24 mouse cellular contexts compared by ENCODE assay signal in the genomic region with DNA sequence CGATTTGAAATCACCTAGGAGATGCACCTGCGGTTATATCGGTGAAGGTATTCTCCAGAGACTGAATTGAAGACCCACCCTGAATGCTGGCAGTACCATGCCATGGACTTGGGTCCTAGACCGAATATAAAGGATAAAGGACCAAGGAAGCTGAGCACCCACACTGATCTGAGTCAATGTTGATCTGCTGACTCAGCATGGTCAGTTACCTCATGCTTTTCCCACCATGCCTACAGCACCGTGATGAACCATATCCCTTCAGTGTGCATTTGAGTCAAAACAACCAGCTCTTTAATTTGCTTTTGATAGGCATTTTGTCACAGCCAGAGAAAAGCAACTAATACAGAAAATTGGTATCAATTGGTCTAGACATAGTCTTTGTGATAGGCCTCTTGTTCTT.
DNase-seq lines count a peak whose midpoint lies in the region; ATAC-seq and TF ChIP-seq lines count a peak whose summit lies in the region.
"Had no signal": no experiment of that assay in that cellular context is flagged by ENCODE, and none has a peak within 500 bp of the region (broad histone marks: within the 10 kb centered on the region; RNA-seq: fewer than 3 reads in every experiment).

No protein-coding gene starts in this region.

- 91% methylated on average over 5 of the region's 5 CpGs for WGBS in intestine, embryonic 14.5 days
- 97% methylated on average over 5 of the region's 5 CpGs for WGBS in intestine, postnatal 0 days

- no peak for ATAC-seq in intestine, embryonic 14.5 days (replicated peaks; ENCODE audit: low FRiP score, low TSS enrichment, low read depth)
- no peak for ATAC-seq in intestine, postnatal 0 days
- ATAC-seq: CD4-positive, CD25-positive, alpha-beta regulatory T cell, adult 4 months; forebrain, embryonic 14.5 days; forebrain, embryonic 16.5 days had no signal

- peak; percentile 12 for DNase-seq in intestine, embryonic 14.5 days (ENCODE audit: low spot score)
- DNase-seq in CH12.LX (ENCODE audit: extremely low read depth), result no peak
- DNase-seq in MEL (ENCODE audit: low read depth, low spot score), result no peak
- no peak for DNase-seq in cerebellum, adult 11-12 months
- DNase-seq: adrenal gland, adult 2 months; adrenal gland, postnatal 10 days; adrenal gland, postnatal 25 days; B cell, adult 2 months; cerebellum, adult 11 months; cerebellum, adult 2 months; cerebellum, adult 9-11 months; cerebellum, postnatal 14 days; cerebellum, postnatal 36 days; embryo, embryonic 11 days had no signal

- no peaks in the 10 kb centered on the region for H3K79me2 ChIP-seq in CH12.LX (replicated peaks; ENCODE audit: control insufficient read depth, extremely low read depth, insufficient read depth, poor library complexity, severe bottlenecking)
- H3K79me2 ChIP-seq in MEL (ENCODE audit: control insufficient read depth, insufficient read depth, low read length, poor library complexity), result no peaks in the 10 kb centered on the region

- no peak for TF ChIP-seq POLR2A in CH12.LX (IDR thresholded peaks at IDR 0.05; ENCODE audit: low read depth, low read length)
- no peak for TF ChIP-seq POLR2A in MEL (IDR thresholded peaks at IDR 0.05; ENCODE audit: control insufficient read depth in 1 of 2, insufficient read depth in 1 of 2, low read depth in 1 of 2, low read length in 2 of 2, poor library complexity in 1 of 2)

- in situ Hi-C loops in CH12.LX (cut with MboI; ENCODE audit: low pct_ligation_motif_present, low pct_unique_long_range_greater_than_20kb, low sequenced_read_pairs), result no loop called here

- H3K4me1 ChIP-seq in intestine, embryonic 14.5 days (replicated peaks; ENCODE audit: control insufficient read depth, insufficient read depth, low read length), result no peaks in the 10 kb centered on the region
- no peaks in the 10 kb centered on the region for H3K4me1 ChIP-seq in intestine, postnatal 0 days (replicated peaks; ENCODE audit: control insufficient read depth, insufficient read depth, low read length)
- H3K4me1 ChIP-seq in CH12.LX (ENCODE audit: control insufficient read depth in 1 of 2, insufficient read depth in 2 of 2) (no peaks in the 10 kb centered on the region), MEL (ENCODE audit: control insufficient read depth in 1 of 2, insufficient read depth in 2 of 2, low read length in 2 of 2) (no peaks in the 10 kb centered on the region)
- H3K4me1 ChIP-seq: embryonic facial prominence, embryonic 13.5 days; embryonic facial prominence, embryonic 15.5 days; forebrain, embryonic 10.5 days; forebrain, embryonic 12.5 days had no signal

- no peaks in the 10 kb centered on the region for H3K27me3 ChIP-seq in intestine, embryonic 14.5 days (replicated peaks; ENCODE audit: control insufficient read depth, insufficient read depth, low read length)
- no peaks in the 10 kb centered on the region for H3K27me3 ChIP-seq in intestine, postnatal 0 days (replicated peaks; ENCODE audit: control insufficient read depth, insufficient read depth, low read length)
- H3K27me3 ChIP-seq in CH12.LX (replicated peaks) (no peaks in the 10 kb centered on the region), MEL (ENCODE audit: control insufficient read depth in 1 of 2, insufficient read depth in 2 of 2, low read length in 2 of 2) (no peaks in the 10 kb centered on the region)
- H3K27me3 ChIP-seq: embryonic facial prominence, embryonic 13.5 days; embryonic facial prominence, embryonic 15.5 days; forebrain, embryonic 12.5 days had no signal

- TF ChIP-seq EP300 in CH12.LX (IDR thresholded peaks at IDR 0.05; ENCODE audit: low read length) (no peak), MEL (IDR thresholded peaks at IDR 0.05; ENCODE audit: low read depth in 1 of 2, low read length in 2 of 2) (no peak)

- dilution Hi-C loops in CH12.LX (cut with MboI; ENCODE audit: extremely low pct_ligation_motif_present, extremely low pct_unique_long_range_greater_than_20kb, low sequenced_read_pairs), result no loop called here

- H3K27ac ChIP-seq in intestine, embryonic 14.5 days (ENCODE audit: low read depth), result no peak overlapping the region
- H3K27ac ChIP-seq in intestine, postnatal 0 days (ENCODE audit: low read depth, low read length), result no peak overlapping the region
- H3K27ac ChIP-seq in CH12.LX (ENCODE audit: insufficient read depth, low read depth), result no peak overlapping the region
- no peak overlapping the region for H3K27ac ChIP-seq in MEL (ENCODE audit: control insufficient read depth, low read depth, low read length)
- H3K27ac ChIP-seq: embryonic facial prominence, embryonic 13.5 days; embryonic facial prominence, embryonic 15.5 days; forebrain, embryonic 10.5 days; forebrain, embryonic 12.5 days had no signal

- no peak overlapping the region for H3K4me3 ChIP-seq in intestine, embryonic 14.5 days (ENCODE audit: low read depth, low read length)
- H3K4me3 ChIP-seq in intestine, postnatal 0 days (ENCODE audit: low read depth, low read length), result no peak overlapping the region
- no peak overlapping the region for H3K4me3 ChIP-seq in CH12.LX (replicated peaks in 1 of 3; ENCODE audit: low read depth in 2 of 3, low read length in 2 of 3, poor library complexity in 1 of 3)
- no peak overlapping the region for H3K4me3 ChIP-seq in MEL (ENCODE audit: control insufficient read depth in 1 of 2, insufficient read depth in 1 of 2, low read depth in 2 of 2, low read length in 2 of 2)
- H3K4me3 ChIP-seq: embryonic facial prominence, embryonic 13.5 days; embryonic facial prominence, embryonic 15.5 days; erythroblast, embryonic 14.5 days; forebrain, embryonic 10.5 days; forebrain, embryonic 12.5 days had no signal

- no peaks in the 10 kb centered on the region for H3K9me3 ChIP-seq in intestine, embryonic 14.5 days (ENCODE audit: control insufficient read depth, low read length)
- no peaks in the 10 kb centered on the region for H3K9me3 ChIP-seq in intestine, postnatal 0 days (ENCODE audit: control insufficient read depth)
- no peaks in the 10 kb centered on the region for H3K9me3 ChIP-seq in CH12.LX (replicated peaks; ENCODE audit: low read length)
- no peaks in the 10 kb centered on the region for H3K9me3 ChIP-seq in MEL (replicated peaks; ENCODE audit: insufficient read depth, low read length)
- H3K9me3 ChIP-seq: embryonic facial prominence, embryonic 13.5 days; embryonic facial prominence, embryonic 15.5 days; forebrain, embryonic 10.5 days; forebrain, embryonic 12.5 days; G1E had no signal

- H3K9ac ChIP-seq in intestine, embryonic 14.5 days (ENCODE audit: low read length), result no peak overlapping the region
- H3K9ac ChIP-seq in intestine, postnatal 0 days (ENCODE audit: low read depth, low read length), result no peak overlapping the region
- no peak overlapping the region for H3K9ac ChIP-seq in CH12.LX (ENCODE audit: insufficient read depth, low read depth)
- no peak overlapping the region for H3K9ac ChIP-seq in MEL (ENCODE audit: control insufficient read depth, low read depth, low read length, poor library complexity, severe bottlenecking)
- H3K9ac ChIP-seq: embryonic facial prominence, embryonic 13.5 days; embryonic facial prominence, embryonic 15.5 days; forebrain, embryonic 12.5 days had no signal

- TF ChIP-seq CTCF in intestine, postnatal 0 days (IDR thresholded peaks at IDR 0.05; ENCODE audit: low read depth), result no peak
- TF ChIP-seq CTCF in CH12.LX (conservative IDR thresholded peaks at IDR 0.05 in 1 of 2, IDR thresholded peaks at IDR 0.05 in 1 of 2; ENCODE audit: low read depth in 2 of 2, low read length in 2 of 2) (no peak), MEL (IDR thresholded peaks at IDR 0.05 in 2 of 3, conservative IDR thresholded peaks at IDR 0.05 in 1 of 3; ENCODE audit: control insufficient read depth in 1 of 3, insufficient read depth in 1 of 3, low read depth in 2 of 3, low read length in 3 of 3, poor library complexity in 1 of 3, severe bottlenecking in 1 of 3) (no peak)

- H3K4me2 ChIP-seq in intestine, embryonic 14.5 days (ENCODE audit: low read length), result no peak overlapping the region
- no peak overlapping the region for H3K4me2 ChIP-seq in intestine, postnatal 0 days (replicated peaks; ENCODE audit: low read depth)
- no peak overlapping the region for H3K4me2 ChIP-seq in CH12.LX (ENCODE audit: insufficient read depth, low read depth, poor library complexity, severe bottlenecking)
- H3K4me2 ChIP-seq: embryonic facial prominence, embryonic 13.5 days; embryonic facial prominence, embryonic 15.5 days; forebrain, embryonic 12.5 days had no signal

- TF ChIP-seq RAD21 in CH12.LX (IDR thresholded peaks at IDR 0.05; ENCODE audit: low read depth, low read length) (no peak), MEL (IDR thresholded peaks at IDR 0.05; ENCODE audit: low read depth, low read length) (no peak)

- peaks cover 14% of the 10 kb centered on the region; the same call in 1 of the 2 replicates for H3K36me3 ChIP-seq in intestine, embryonic 14.5 days (ENCODE audit: control insufficient read depth, insufficient read depth, low read length)
- peaks cover 25% of the 10 kb centered on the region for H3K36me3 ChIP-seq in intestine, postnatal 0 days (ENCODE audit: control insufficient read depth, insufficient read depth)
- no peaks in the 10 kb centered on the region for H3K36me3 ChIP-seq in CH12.LX (replicated peaks in 1 of 2; ENCODE audit: control insufficient read depth in 1 of 2, insufficient read depth in 1 of 2, low read length in 1 of 2)
- H3K36me3 ChIP-seq in MEL (ENCODE audit: control insufficient read depth in 1 of 2, insufficient read depth in 2 of 2, low read length in 2 of 2), result no peaks in the 10 kb centered on the region
- H3K36me3 ChIP-seq: forebrain, embryonic 12.5 days; G1E had no signal

TF ChIP-seq in CH12.LX, 34 proteins besides CTCF, POLR2A, EP300 and RAD21:
- TF ChIP-seq MAFK (IDR thresholded peaks at IDR 0.05; ENCODE audit: insufficient replicate concordance, low read length) (peak; percentile 86), SIN3A (IDR thresholded peaks at IDR 0.05; ENCODE audit: low read length) (no peak)

TF ChIP-seq in MEL, 35 proteins besides CTCF, POLR2A, EP300 and RAD21:
- no peak for TF ChIP-seq E2F4 (IDR thresholded peaks at IDR 0.05; ENCODE audit: borderline replicate concordance, low read depth, low read length)
- TF ChIP-seq SIN3A (IDR thresholded peaks at IDR 0.05; ENCODE audit: low read length), result no peak
- 0 out of 2 replicates have a peak, but pooled peaks have one; percentile 12 for TF ChIP-seq MAFK (IDR thresholded peaks at IDR 0.05; ENCODE audit: borderline replicate concordance, low read depth, low read length)
